Mouse (Mus musculus) right cerebral cortex, postnatal 4 days (tissue): ENCODE measurements at regions not wholly inside any gene's neighbourhood (a gene's known extent, or its start where the extent isn't known, plus 50 kb on each side); places are given as distances from the start of the nearest gene placed in this dataset.

Source experiments
- DNase-seq: peaks from one replicate; pipeline ENCODE4 v3.0.0-alpha.2; 2022

DNA sequence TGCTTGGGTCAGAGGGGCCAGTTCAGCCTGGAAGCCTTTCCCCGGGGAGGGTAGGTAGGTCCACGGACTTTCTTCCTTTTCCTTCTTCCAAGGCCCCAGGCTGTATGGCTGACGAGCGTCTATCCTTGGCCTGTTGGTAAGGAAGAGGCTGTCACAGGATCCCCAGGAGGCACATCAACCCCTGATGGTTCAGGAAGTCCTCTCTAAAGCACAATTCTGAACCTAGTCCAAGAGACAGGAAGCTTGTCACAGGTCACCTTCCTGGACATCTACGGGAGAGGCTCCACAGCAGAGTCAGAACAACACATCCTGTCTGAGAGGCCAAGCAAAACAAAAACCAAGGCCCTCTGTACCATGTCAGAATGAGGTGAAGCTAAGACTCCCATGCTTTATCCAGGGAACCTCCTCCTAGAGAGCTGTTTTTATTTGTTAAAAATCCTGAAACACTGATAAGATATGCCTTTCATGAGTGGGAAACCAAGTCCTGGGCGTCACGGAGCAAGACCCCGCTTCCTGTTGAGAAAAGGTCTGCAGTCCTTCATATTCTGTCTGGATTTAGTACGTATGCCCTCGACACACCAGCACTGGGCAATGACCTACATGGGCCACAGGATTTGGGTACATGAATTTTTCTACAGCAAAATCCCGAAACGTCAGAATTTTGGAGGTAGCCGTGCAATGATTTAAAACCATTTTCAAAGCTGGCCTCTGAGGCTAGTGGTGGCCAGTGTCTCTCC is 52.0 kb upstream of the Snrk start:
- no peak for DNase-seq

DNA sequence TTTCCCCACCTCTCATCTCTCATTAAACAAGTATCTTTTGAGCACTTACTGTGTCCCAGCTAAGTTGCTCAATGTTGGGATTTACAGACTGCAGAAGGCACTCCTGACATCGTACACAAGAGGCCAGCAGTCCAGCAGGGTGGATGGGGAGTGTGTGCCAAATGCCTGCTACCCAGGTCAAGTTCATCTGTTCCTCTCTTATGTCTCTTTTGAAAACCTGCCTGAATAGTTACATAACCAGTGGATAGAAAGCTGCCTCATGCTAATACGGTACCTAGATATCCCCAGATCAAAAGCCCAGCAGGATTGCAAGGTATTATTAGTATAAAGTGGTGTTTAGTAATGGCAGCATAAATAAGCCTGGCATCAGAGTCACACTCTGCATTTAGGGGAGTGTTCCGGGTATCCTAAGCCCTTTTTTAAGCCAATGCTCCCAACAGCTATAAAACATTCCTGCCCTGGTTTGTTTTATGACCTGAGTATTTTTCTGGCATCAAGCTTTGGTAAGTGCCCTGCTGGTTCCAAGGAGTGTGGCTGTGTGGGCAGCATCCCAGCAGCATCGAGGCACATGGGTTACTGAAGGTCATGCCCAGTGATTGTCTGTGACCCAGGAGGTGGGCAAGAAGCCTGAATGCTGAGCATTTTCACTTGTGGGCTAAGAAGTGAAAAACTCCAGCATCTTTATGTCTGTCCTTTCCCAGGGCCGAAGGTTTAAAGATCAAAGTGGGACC is 59.1 kb upstream of the Pomgnt2 start:
- no peak for DNase-seq

DNA sequence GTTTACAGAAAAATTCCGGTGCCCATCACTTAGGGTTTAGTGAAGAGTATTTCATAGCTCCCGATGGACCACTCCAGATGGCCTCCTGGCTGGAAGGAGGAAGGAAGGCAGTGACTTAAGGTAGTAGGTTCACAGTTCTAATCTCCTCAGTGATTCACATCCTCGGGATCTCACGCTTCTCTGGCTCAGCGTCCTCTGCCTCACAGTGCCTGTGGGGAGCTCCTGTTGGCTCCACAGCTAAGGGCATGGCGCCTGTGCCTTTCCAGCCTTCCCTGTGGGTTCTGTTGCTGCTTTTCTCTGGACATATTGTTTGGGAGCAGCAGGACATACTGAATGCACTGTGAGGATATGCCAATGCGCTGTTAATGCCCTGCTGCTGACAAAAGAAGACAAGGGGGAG is 54.8 kb upstream of the Pomgnt2 start:
- no peak for DNase-seq

DNA sequence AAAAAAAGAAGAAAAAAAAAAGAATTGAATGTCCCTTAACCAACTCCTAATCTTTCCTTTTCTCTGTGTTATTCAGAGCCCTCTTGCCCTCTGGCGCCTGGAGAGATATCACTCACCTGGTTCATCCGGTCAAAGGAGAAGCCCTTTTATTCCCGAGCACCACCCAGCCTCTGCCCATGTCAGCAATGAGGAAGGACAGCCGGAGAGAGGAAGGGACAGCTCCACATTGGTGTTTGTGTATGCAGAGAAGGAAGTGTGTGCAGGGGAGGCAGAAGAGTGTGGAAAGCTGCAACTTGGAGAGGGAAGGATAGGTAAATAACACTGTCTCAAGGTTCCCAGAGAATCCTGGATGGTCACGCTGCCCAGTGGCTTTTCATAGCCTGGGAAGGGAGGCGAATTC is 54.2 kb upstream of the Pomgnt2 start:
- DNase-seq, result no peak

DNA sequence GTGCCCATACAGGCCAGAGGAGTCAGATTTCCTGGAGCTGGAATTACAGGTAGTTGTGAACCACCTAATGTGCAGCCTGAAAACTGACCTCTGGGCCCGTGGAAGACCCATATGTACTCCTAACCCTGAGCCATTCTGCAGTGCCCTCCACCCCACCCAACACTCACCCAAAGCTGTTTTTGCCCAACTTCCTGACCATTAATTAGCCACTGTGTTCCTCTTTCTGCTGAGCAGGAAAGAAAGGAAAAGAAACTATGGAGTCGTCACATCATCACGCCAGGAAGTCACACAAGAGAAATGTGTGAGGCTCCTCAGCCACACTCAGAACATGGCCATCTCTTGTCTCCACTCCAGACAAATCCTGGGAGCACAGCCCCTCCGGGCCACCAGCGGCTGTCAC is 52.1 kb upstream of the Pomgnt2 start:
- no peak for DNase-seq

DNA sequence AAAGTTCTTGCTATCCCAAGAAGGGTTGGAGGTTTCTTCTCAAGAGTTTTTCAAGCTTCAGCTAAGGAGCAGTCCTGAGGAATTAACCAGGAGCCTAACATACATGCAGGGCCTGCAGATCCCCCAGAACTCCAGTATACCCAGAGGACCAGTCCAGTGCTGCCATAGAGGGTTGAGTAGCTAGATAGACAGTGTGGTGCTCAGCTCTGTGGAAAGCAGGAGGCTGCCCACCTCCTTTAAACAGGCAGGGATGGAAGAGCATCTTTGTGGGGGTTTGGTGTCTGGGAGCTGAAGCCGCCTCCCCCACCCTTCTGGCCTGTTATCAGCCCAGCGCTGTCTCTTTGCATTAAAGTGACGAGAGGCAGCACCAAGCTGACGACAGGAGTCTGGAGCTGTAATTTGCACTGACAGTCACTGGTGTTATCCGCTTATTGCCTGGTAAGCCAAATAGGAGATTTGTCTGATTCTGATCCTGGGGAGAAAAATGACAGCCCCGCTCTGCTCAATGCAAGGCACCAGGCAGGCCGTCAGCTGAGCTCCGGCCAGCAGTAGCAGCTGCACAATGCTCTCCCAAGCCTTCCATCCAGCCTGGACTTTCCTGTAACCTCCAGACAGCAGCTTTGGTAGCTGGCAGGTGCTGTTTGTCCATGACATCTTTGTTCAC is 51.2 kb upstream of the Pomgnt2 start:
- peak; percentile 26 for DNase-seq
